Mouse (Mus musculus): Measurements from ENCODE around the gene BC037034. TPM values are rescaled to one million over a fixed set of nuclear protein-coding genes. Genes with fewer than 3 reads are reported as not detected.

Gene BC037034
- polyA plus RNA-seq (2014; fragmentation: Illumina TruSeq; extraction: RNeasy Lipid Tissue Mini Kit (QIAGEN cat#74804); ENCODE audit: low read depth, low replicate concordance), result 2.9 TPM

DNA sequence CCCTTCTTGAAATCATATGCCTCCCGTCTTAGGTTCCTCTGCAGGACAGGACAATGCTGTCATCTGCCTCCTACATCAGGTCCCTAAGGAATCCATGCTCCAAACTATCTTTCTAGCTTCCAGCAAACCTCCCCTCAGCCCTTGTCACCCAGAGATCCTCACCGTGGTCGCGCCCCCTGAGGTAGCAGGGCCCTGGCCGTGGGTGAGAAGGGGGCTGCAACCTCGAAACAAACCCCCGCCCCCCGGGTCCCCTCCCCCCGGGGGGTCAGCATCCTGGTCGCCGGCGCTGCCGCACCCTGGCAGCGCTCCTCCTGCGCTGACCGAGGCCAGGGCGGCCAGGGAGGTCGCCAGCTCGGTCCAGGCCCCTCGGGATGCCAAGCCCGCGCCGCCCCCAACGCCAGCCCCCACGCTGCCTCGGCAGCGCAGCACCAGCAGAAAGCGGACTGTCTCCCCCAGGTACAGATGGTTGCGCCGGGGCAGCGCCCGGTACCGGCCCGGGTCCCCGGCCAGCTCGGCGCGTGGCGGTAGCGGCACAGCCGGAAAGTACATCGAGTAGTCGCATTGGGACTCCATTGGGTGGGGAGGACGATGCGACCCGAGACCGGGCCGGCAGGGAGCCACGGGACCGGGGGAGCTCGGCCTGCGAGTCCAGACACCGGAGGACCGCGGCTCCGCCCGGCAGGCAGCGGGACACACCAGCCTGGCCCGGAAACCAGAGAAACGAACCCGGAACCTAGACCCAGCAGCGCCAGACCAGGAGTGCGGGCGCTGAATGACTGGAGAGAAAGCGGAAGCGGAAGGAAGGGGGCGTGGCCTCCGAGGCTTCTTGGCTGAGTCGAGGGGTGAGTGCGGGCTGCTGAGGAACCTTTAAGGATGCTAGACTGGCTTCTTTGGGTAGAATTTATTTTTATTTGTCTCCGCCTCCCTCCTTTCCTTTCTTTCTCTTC is at the start of gene BC037034:
Gene BC037034 (minus strand): TSS at position 774 of the 947 bp plus-strand sequence.

GRCm38 (mm10) chr5:138279585-138280424 is 16.0 kb upstream of the BC037034 start, which contains the start of the genes Gm43720, Gpc2 and Stag3:
Gene Gm43720, minus strand, starts transcription at chr5:138279958.
Gene Gpc2, minus strand, starts transcription at chr5:138280005.
Gene Stag3, plus strand, starts transcription at chr5:138280240.

DNA sequence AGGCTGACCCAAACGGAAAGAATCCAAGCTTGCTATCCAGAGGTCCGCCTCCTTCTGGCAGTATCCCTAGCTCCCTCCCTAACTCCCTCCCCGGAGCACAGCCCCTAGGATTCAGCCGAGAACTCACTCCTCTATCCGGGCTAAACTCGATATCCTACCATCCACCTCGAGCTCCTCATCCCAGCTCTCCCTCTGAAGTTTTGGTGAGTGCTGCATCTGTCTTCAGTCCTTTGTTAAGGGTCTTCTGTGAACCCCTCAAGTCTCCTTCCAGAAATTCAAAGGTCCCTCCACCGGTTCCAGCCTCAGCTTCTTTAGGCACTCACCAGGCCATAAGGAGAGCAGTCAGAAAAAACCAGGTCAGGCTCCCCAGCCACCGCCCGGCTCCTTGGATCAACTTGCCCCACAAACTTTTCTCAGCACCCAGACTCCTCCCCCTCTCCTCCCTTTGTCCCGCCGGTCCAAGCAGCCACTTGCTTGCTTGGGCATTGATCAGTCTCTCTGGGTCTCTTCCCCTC is 8.6 kb upstream of the BC037034 start, which contains the start of gene Gal3st4:
Gene Gal3st4 (minus strand): TSS at position 432 of the 515 bp plus-strand sequence.

DNA sequence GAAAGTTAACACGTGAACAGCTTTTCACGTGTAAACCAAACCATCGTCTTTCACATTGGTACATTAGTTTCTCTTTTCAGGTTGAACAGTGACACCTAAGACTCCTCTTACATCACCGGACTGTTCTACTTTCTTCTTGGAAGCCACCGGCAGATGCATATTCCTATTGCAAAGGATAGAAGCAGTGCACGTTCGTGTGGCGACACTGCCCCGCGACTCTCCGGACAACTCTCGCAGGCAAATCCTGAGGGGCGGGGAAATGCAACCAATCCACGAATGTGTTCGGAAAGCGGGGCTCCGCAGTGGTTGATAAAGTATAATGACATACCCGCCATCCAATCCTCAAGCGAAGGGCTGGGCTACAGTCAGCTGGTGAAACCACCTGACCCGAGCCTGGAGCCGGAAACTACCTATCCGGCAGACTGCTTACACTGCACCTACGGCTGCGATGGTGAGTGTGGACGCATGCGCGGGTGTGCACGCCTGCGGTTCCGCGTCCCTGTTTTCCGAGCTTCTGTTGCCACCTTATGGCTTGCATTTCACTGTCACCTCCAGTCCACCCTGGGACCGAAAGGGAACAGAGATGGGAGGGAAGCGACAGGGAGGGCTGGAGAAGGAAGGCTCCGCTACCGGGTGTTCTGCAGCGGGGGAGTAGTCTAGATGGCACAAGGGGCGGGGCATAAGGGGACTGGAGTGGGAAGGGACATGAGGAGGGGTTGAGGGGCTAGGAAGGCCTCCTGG is 8.3 kb downstream of the BC037034 start, which contains the start of gene Lamtor4:
Gene Lamtor4 (plus strand): TSS at position 130 of the 741 bp plus-strand sequence.

DNA sequence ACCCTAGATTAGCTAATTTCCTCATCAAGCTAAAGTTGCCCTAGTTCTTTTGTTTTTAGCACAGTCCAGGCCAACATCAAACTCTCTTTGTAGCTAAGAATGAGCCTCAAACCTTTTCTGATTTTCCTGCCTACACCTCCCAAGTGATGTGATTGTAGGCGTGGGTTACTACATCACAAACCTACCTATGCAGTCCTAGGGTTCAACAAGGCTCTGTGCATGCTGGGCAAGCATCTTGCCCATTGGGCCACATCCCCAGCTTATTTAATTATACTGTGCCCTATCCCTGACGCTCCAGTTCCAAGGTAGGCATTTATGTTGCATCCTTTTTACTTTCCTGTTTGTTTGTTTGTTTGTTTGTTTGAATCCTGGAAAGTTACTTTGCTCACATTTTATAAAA is 38.1 kb downstream of the BC037034 start, which contains the start of gene Nxpe5:
Gene Nxpe5 (plus strand): TSS at position 199 of the 400 bp plus-strand sequence.

Other genes with a start within 250 kb of the BC037034 start
- gene Smok3a, start 242.8 kb downstream of the BC037034 start, polyA plus RNA-seq (2014; fragmentation: Illumina TruSeq; extraction: RNeasy Lipid Tissue Mini Kit (QIAGEN cat#74804); ENCODE audit: low read depth, low replicate concordance), result not detected
- gene Smok3b, start 242.6 kb downstream of the BC037034 start, polyA plus RNA-seq (2014; fragmentation: Illumina TruSeq; extraction: RNeasy Lipid Tissue Mini Kit (QIAGEN cat#74804); ENCODE audit: low read depth, low replicate concordance), result not detected
- not detected for gene Smok3c, start 210.8 kb downstream of the BC037034 start, polyA plus RNA-seq (2014; fragmentation: Illumina TruSeq; extraction: RNeasy Lipid Tissue Mini Kit (QIAGEN cat#74804); ENCODE audit: low read depth, low replicate concordance)
- gene Zkscan1, start 178.9 kb downstream of the BC037034 start, polyA plus RNA-seq (2014; fragmentation: Illumina TruSeq; extraction: RNeasy Lipid Tissue Mini Kit (QIAGEN cat#74804); ENCODE audit: low read depth, low replicate concordance), result 55.4 TPM
- gene Zscan21, start 147.1 kb downstream of the BC037034 start, polyA plus RNA-seq (2014; fragmentation: Illumina TruSeq; extraction: RNeasy Lipid Tissue Mini Kit (QIAGEN cat#74804); ENCODE audit: low read depth, low replicate concordance), result 12.9 TPM
- 19.7 TPM for gene Zfp113, start 108.3 kb downstream of the BC037034 start, polyA plus RNA-seq (2014; fragmentation: Illumina TruSeq; extraction: RNeasy Lipid Tissue Mini Kit (QIAGEN cat#74804); ENCODE audit: low read depth, low replicate concordance)
- 47.9 TPM for gene Cops6, start 103.0 kb downstream of the BC037034 start, polyA plus RNA-seq (2014; fragmentation: Illumina TruSeq; extraction: RNeasy Lipid Tissue Mini Kit (QIAGEN cat#74804); ENCODE audit: low read depth, low replicate concordance)
- gene Ap4m1, start 92.0 kb downstream of the BC037034 start, polyA plus RNA-seq (2014; fragmentation: Illumina TruSeq; extraction: RNeasy Lipid Tissue Mini Kit (QIAGEN cat#74804); ENCODE audit: low read depth, low replicate concordance), result 9.8 TPM
- 13.7 TPM for gene Mcm7, start 91.6 kb downstream of the BC037034 start, polyA plus RNA-seq (2014; fragmentation: Illumina TruSeq; extraction: RNeasy Lipid Tissue Mini Kit (QIAGEN cat#74804); ENCODE audit: low read depth, low replicate concordance)
- gene Taf6, start 76.6 kb downstream of the BC037034 start, polyA plus RNA-seq (2014; fragmentation: Illumina TruSeq; extraction: RNeasy Lipid Tissue Mini Kit (QIAGEN cat#74804); ENCODE audit: low read depth, low replicate concordance), result 5.9 TPM
- 11.8 TPM for gene Cnpy4, start 76.5 kb downstream of the BC037034 start, polyA plus RNA-seq (2014; fragmentation: Illumina TruSeq; extraction: RNeasy Lipid Tissue Mini Kit (QIAGEN cat#74804); ENCODE audit: low read depth, low replicate concordance)
- gene Mblac1, start 69.7 kb downstream of the BC037034 start, polyA plus RNA-seq (2014; fragmentation: Illumina TruSeq; extraction: RNeasy Lipid Tissue Mini Kit (QIAGEN cat#74804); ENCODE audit: low read depth, low replicate concordance), result not detected
- 1.5 TPM for gene Nxpe5, start 38.1 kb downstream of the BC037034 start, polyA plus RNA-seq (2014; fragmentation: Illumina TruSeq; extraction: RNeasy Lipid Tissue Mini Kit (QIAGEN cat#74804); ENCODE audit: low read depth, low replicate concordance)
- 1.1 TPM for gene Lamtor4, start 8.6 kb downstream of the BC037034 start, polyA plus RNA-seq (2014; fragmentation: Illumina TruSeq; extraction: RNeasy Lipid Tissue Mini Kit (QIAGEN cat#74804); ENCODE audit: low read depth, low replicate concordance)
- 0.41 TPM for gene Gal3st4, start 8.8 kb upstream of the BC037034 start, polyA plus RNA-seq (2014; fragmentation: Illumina TruSeq; extraction: RNeasy Lipid Tissue Mini Kit (QIAGEN cat#74804); ENCODE audit: low read depth, low replicate concordance)
- gene Gm43720, start 15.9 kb upstream of the BC037034 start, polyA plus RNA-seq (2014; fragmentation: Illumina TruSeq; extraction: RNeasy Lipid Tissue Mini Kit (QIAGEN cat#74804); ENCODE audit: low read depth, low replicate concordance), result not detected
- gene Gpc2, start 16.0 kb upstream of the BC037034 start, polyA plus RNA-seq (2014; fragmentation: Illumina TruSeq; extraction: RNeasy Lipid Tissue Mini Kit (QIAGEN cat#74804); ENCODE audit: low read depth, low replicate concordance), result 0.76 TPM
- 0.82 TPM for gene Stag3, start 16.2 kb upstream of the BC037034 start, polyA plus RNA-seq (2014; fragmentation: Illumina TruSeq; extraction: RNeasy Lipid Tissue Mini Kit (QIAGEN cat#74804); ENCODE audit: low read depth, low replicate concordance)
- gene Pvrig, start 77.9 kb upstream of the BC037034 start, polyA plus RNA-seq (2014; fragmentation: Illumina TruSeq; extraction: RNeasy Lipid Tissue Mini Kit (QIAGEN cat#74804); ENCODE audit: low read depth, low replicate concordance), result 0.57 TPM
- 23.5 TPM for gene Zfp157, start 177.4 kb upstream of the BC037034 start, polyA plus RNA-seq (2014; fragmentation: Illumina TruSeq; extraction: RNeasy Lipid Tissue Mini Kit (QIAGEN cat#74804); ENCODE audit: low read depth, low replicate concordance)

Data from sigmoid colon, adult 10 weeks (tissue).